Mouse (Mus musculus): ENCODE data around the gene Aknad1. TPM values are rescaled to one million over a fixed set of nuclear protein-coding genes. Genes with fewer than 3 reads are reported as not detected.

Aknad1 gene
- total RNA-seq, 2 experiments from 2014 or later = not detected

- no peak for DNase-seq
- intact Hi-C loops (cut with DNase I) = no loop called here
Observed at GRCm38 (mm10) chr3:108744060-108744459, 4.6 kb downstream of the Aknad1 start.

- intact Hi-C loops (cut with DNase I) = no loop called here
- DNase-seq = no peak
Observed at GRCm38 (mm10) chr3:108751061-108751460, 11.6 kb downstream of the Aknad1 start.

- intact Hi-C loops (cut with DNase I) = no loop called here
- no peak for DNase-seq
Observed at GRCm38 (mm10) chr3:108751691-108752090, 12.2 kb downstream of the Aknad1 start.

GRCm38 (mm10) chr3:108754541-108754940, 15.1 kb downstream of the Aknad1 start:
- DNase-seq = no peak
- intact Hi-C loops (cut with DNase I) = no loop called here

- DNase-seq = no peak
- intact Hi-C loops (cut with DNase I) = no loop called here
Observed at GRCm38 (mm10) chr3:108755542-108755941, 16.1 kb downstream of the Aknad1 start.

GRCm38 (mm10) chr3:108756131-108756530, 16.7 kb downstream of the Aknad1 start:
- intact Hi-C loops (cut with DNase I) = no loop called here
- no peak for DNase-seq

GRCm38 (mm10) chr3:108757570-108757969, 18.1 kb downstream of the Aknad1 start:
- intact Hi-C loops (cut with DNase I) = no loop called here
- DNase-seq = no peak

- intact Hi-C loops (cut with DNase I) = no loop called here
Observed at GRCm38 (mm10) chr3:108759566-108760420, 20.3 kb downstream of the Aknad1 start.

GRCm38 (mm10) chr3:108762597-108763111, 23.2 kb downstream of the Aknad1 start:
- intact Hi-C loops (cut with DNase I) = no loop called here
- DNase-seq = no peak

More at GRCm38 (mm10) chr3:108759566-108760420, 20.3 kb downstream of the Aknad1 start:
- DNase-seq = no peak

GRCm38 (mm10) chr3:108763691-108764090, 24.2 kb downstream of the Aknad1 start:
- intact Hi-C loops (cut with DNase I) = no loop called here
- no peak for DNase-seq

GRCm38 (mm10) chr3:108764976-108765375, 25.5 kb downstream of the Aknad1 start:
- DNase-seq = peak; percentile 24
- intact Hi-C loops (cut with DNase I) = no loop called here

- DNase-seq = no peak
- intact Hi-C loops (cut with DNase I) = no loop called here
Observed at GRCm38 (mm10) chr3:108765476-108765875, 26.0 kb downstream of the Aknad1 start.

GRCm38 (mm10) chr3:108766943-108767342, 27.5 kb downstream of the Aknad1 start:
- intact Hi-C loops (cut with DNase I) = no loop called here

GRCm38 (mm10) chr3:108767416-108767815, 28.0 kb downstream of the Aknad1 start:
- no peak for DNase-seq
- intact Hi-C loops (cut with DNase I) = no loop called here

More at GRCm38 (mm10) chr3:108766943-108767342, 27.5 kb downstream of the Aknad1 start:
- no peak for DNase-seq

GRCm38 (mm10) chr3:108769547-108769946, 30.1 kb downstream of the Aknad1 start:
- intact Hi-C loops (cut with DNase I) = no loop called here
- no peak for DNase-seq

GRCm38 (mm10) chr3:108770725-108771368, 31.4 kb downstream of the Aknad1 start:
- intact Hi-C loops (cut with DNase I) = loop anchor here (5.0 kb wide), 1 partner anchor 69 kb away; no protein-coding TSS in a partner anchor
- peak; percentile 48 for DNase-seq

GRCm38 (mm10) chr3:108772211-108772610, 32.8 kb downstream of the Aknad1 start:
- no peak for DNase-seq
- intact Hi-C loops (cut with DNase I) = loop anchor here (5.0 kb wide), 1 partner anchor 70 kb away; no protein-coding TSS in a partner anchor

GRCm38 (mm10) chr3:108772811-108773210, 33.4 kb downstream of the Aknad1 start:
- intact Hi-C loops (cut with DNase I) = loop anchor here (5.0 kb wide), 1 partner anchor 71 kb away; no protein-coding TSS in a partner anchor

GRCm38 (mm10) chr3:108778761-108779540, 39.5 kb downstream of the Aknad1 start:
- no peak for DNase-seq
- intact Hi-C loops (cut with DNase I) = no loop called here

More at GRCm38 (mm10) chr3:108772811-108773210, 33.4 kb downstream of the Aknad1 start:
- DNase-seq = no peak

GRCm38 (mm10) chr3:108781238-108781883, 41.9 kb downstream of the Aknad1 start:
- DNase-seq = no peak
- intact Hi-C loops (cut with DNase I) = no loop called here

Measured in left cerebral cortex, postnatal 4 days (tissue).